Mouse (Mus musculus): ENCODE results near the gene Capza2.

GRCm38 (mm10) chr6:17677008-17677407 lies 41.0 kb downstream of the Capza2 start:
- TF ChIP-seq CTCF (IDR thresholded peaks at IDR 0.05; ENCODE audit: insufficient read depth, low read depth, low read length) (no peak), POLR2A (IDR thresholded peaks at IDR 0.05; ENCODE audit: insufficient read depth, low read depth, low read length) (no peak)

All from olfactory bulb, adult 2 months (tissue).